Mouse (Mus musculus) lung, postnatal 14 days (tissue): ENCODE results near the gene Pilrb1.

Experiments
- DNase-seq: peaks from one replicate; pipeline ENCODE4 v3.0.0; 2021

Gene Pilrb1

GRCm38 (mm10) chr5:137826421-137826820 lies 31.5 kb downstream of the Pilrb1 start:
- DNase-seq: no peak

GRCm38 (mm10) chr5:137825971-137826370 lies 31.9 kb downstream of the Pilrb1 start:
- DNase-seq: no peak

DNA sequence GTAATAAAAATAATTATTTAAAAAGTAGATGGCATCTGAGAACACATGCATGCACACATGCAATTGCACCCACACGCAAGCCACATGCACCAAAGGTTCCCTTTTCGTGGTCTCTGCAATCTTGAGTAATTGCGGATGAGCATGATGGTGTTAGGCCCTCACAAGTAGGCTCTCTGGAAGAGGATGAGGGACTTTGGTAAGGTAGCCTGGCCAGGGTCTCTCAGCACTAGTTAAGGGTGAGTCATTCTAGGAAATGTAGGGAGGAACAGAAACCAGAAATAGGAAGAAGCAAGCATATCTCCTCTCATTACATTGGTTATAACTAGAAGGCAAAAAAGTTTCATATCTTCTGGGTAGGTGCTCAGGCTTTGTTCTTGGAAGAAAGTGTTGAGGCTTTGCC lies 32.9 kb downstream of the Pilrb1 start:
- DNase-seq: no peak

- DNase-seq: no peak
Observed at GRCm38 (mm10) chr5:137823455-137824045, 34.4 kb downstream of the Pilrb1 start.

DNA sequence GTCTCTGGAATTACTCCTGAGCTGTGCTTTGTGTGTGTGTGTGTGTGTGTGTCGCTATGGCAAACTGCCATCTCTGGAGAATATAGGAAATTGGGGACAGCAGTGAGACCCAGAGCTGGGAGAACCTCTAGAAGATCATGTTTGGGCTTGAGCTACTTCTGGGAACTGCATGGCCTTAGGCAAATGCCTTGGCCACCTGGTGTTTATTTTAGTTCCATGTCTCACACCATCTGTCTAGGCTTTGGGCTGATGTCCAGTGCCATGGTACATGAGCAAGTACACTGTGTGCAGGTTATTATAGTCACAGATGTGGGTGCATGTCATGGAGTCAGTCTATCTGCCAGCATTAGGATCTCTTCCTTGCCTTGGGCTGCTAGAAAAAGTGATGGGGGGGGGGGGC lies 35.3 kb downstream of the Pilrb1 start:
- no peak for DNase-seq

DNA sequence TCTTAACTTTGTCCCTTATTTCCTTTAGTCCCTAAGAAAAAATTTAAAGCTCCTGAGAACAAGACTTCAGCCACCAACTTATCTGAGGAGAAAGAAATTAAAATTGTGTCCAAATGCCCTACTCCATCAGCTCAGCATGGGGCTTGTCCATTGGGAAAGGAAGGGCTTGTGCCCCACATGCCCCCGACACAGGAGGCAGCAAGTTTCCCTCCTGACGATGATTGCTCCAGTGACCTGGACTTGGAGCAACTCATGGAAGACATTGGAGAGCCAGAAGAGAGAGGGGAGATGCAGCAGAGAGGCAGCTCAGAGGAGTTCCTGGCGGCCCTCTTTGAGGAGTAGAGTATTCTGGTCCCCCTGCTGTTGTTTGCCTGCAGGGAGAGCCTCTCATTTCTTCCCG lies 35.8 kb downstream of the Pilrb1 start:
- no peak for DNase-seq

GRCm38 (mm10) chr5:137817466-137818222 lies 40.3 kb downstream of the Pilrb1 start:
- no peak for DNase-seq

DNA sequence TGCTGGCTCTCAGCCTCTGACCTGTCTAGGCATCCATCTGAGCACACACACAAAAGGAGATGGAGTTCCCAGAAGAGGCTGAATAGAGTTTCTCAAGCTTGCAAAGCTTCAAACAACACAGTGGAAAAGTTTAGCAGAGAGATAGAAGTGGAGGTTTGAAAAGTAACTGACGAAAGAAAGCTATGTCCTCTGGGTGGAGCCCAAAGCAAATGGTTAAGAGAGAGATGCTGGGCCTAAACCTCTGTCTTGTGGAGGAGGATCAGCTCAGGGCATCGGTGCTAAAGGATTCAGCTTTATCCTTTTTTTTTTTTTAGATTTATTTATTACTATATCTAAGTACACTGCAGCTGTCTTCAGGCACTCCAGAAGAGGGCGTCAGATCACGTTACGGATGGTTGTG lies 49.6 kb downstream of the Pilrb1 start:
- no peak for DNase-seq

- DNase-seq: no peak
Observed at GRCm38 (mm10) chr5:137806158-137806557, 51.7 kb downstream of the Pilrb1 start.
